Mouse (Mus musculus) CH12.LX (cell line): ENCODE measurements around the gene Med29. TPM values are rescaled to one million over a fixed set of nuclear protein-coding genes. Genes with fewer than 3 reads are reported as not detected.

Experiments
- DNase-seq: peaks from one replicate; pipeline ENCODE4 v3.0.0-alpha.2; 2013; ENCODE audit errors: extremely low read depth
- H3K27ac ChIP-seq: 2 replicates; pipeline ENCODE4 v1.5.1; 2012; ENCODE audit warnings: low read depth, mild to moderate bottlenecking, control low read depth, moderate library complexity; ENCODE audit not compliant: insufficient read depth
- H3K27me3 ChIP-seq: replicated peaks from 2 replicates; pipeline ENCODE3; 2012; ENCODE audit warnings: inconsistent platforms
- H3K36me3 ChIP-seq, 2 experiments: replicated peaks in 1 of 2; 2 replicates each; pipeline versions ENCODE3 to v1.6.1; 2012; ENCODE audit warnings: inconsistent platforms in 1 of 2, low read length in 1 of 2, mild to moderate bottlenecking in 1 of 2, mixed read lengths in 1 of 2, moderate library complexity in 1 of 2; ENCODE audit not compliant: control insufficient read depth in 1 of 2, insufficient read depth in 1 of 2
- H3K4me1 ChIP-seq, 2 experiments: 2 replicates each; pipeline ENCODE4 v1.6.1; 2012; ENCODE audit warnings: inconsistent platforms in 1 of 2, moderate library complexity in 1 of 2; ENCODE audit not compliant: insufficient read depth in 2 of 2, control insufficient read depth in 1 of 2
- H3K4me2 ChIP-seq: 2 replicates; pipeline ENCODE4 v1.6.1; 2012; ENCODE audit warnings: low read depth, mild to moderate bottlenecking, control low read depth; ENCODE audit not compliant: poor library complexity, insufficient read depth, severe bottlenecking
- H3K4me3 ChIP-seq, 3 experiments: fragments of 150-350 bp in 1 of 3; sonication (generic) in 1 of 3; replicated peaks in 1 of 3; 2 replicates each; pipeline versions ENCODE3 to v1.5.1; 2011 to 2012; ENCODE audit warnings: low read depth in 2 of 3, low read length in 2 of 3, mild to moderate bottlenecking in 2 of 3, moderate library complexity in 2 of 3, control low read depth in 1 of 3, improper control_type of control experiment in 1 of 3, inconsistent platforms in 1 of 3, mixed read lengths in 1 of 3; ENCODE audit not compliant: poor library complexity in 1 of 3
- H3K79me2 ChIP-seq: replicated peaks from 2 replicates; pipeline ENCODE4 v1.6.1; 2012; ENCODE audit warnings: mild to moderate bottlenecking, moderate library complexity; ENCODE audit not compliant: control insufficient read depth, poor library complexity, insufficient read depth, severe bottlenecking; ENCODE audit errors: extremely low read depth
- H3K9ac ChIP-seq: 2 replicates; pipeline ENCODE4 v1.6.1; 2012; ENCODE audit warnings: low read depth, mild to moderate bottlenecking, control low read depth, moderate library complexity; ENCODE audit not compliant: insufficient read depth
- H3K9me3 ChIP-seq: replicated peaks from 2 replicates; pipeline ENCODE3; 2012; ENCODE audit warnings: low read length, inconsistent platforms, mixed read lengths
- BHLHE40 ChIP-seq: IDR thresholded peaks from 2 replicates; pipeline ENCODE4 v1.6.1; 2011; ENCODE audit warnings: mild to moderate bottlenecking, low read depth, low read length, improper control_type of control experiment
- CHD1 ChIP-seq: IDR thresholded peaks from 2 replicates; pipeline ENCODE4 v1.6.1; 2012; ENCODE audit warnings: low read depth, low read length, improper control_type of control experiment, inconsistent platforms
- CHD2 ChIP-seq: IDR thresholded peaks from 2 replicates; pipeline ENCODE4 v1.6.1; 2011; ENCODE audit warnings: low read length, improper control_type of control experiment
- CTCF ChIP-seq, 2 experiments: IDR thresholded peaks in 1 of 2; conservative IDR thresholded peaks in 1 of 2; 2 replicates each; pipeline ENCODE4 v1.5.1; 2011 to 2012; ENCODE audit warnings: low read depth in 2 of 2, low read length in 2 of 2, improper control_type of control experiment in 1 of 2, inconsistent platforms in 1 of 2, mild to moderate bottlenecking in 1 of 2, moderate library complexity in 1 of 2
- ELF1 ChIP-seq: IDR thresholded peaks from 2 replicates; pipeline ENCODE4 v1.6.1; 2014; ENCODE audit warnings: low read depth, mild to moderate bottlenecking, inconsistent platforms, low read length, improper control_type of control experiment
- ETS1 ChIP-seq: conservative IDR thresholded peaks from 2 replicates; pipeline ENCODE4 v1.6.1; 2012; ENCODE audit warnings: low read depth, mild to moderate bottlenecking, inconsistent platforms, low read length, improper control_type of control experiment, moderate library complexity
- GABPA ChIP-seq: IDR thresholded peaks from 2 replicates; pipeline ENCODE4 v1.6.1; 2012; ENCODE audit warnings: low read depth, low read length, improper control_type of control experiment, inconsistent platforms; ENCODE audit not compliant: insufficient replicate concordance
- HCFC1 ChIP-seq: IDR thresholded peaks from 2 replicates; pipeline ENCODE4 v1.6.1; 2012; ENCODE audit warnings: low read depth, mild to moderate bottlenecking, inconsistent platforms, low read length, improper control_type of control experiment
- IRF4 ChIP-seq: IDR thresholded peaks from 2 replicates; pipeline ENCODE4 v1.6.1; 2014; ENCODE audit warnings: low read depth, mild to moderate bottlenecking, inconsistent platforms, low read length, improper control_type of control experiment
- JUN ChIP-seq: IDR thresholded peaks from 2 replicates; pipeline ENCODE4 v1.6.1; 2011; ENCODE audit warnings: low read depth, mild to moderate bottlenecking, low read length, improper control_type of control experiment, moderate library complexity; ENCODE audit not compliant: insufficient read depth
- JUND ChIP-seq: conservative IDR thresholded peaks from 2 replicates; pipeline ENCODE4 v1.6.1; 2011; ENCODE audit warnings: low read depth, low read length, improper control_type of control experiment
- MAFK ChIP-seq: IDR thresholded peaks from 2 replicates; pipeline ENCODE4 v1.6.1; 2011; ENCODE audit warnings: low read length, improper control_type of control experiment; ENCODE audit not compliant: insufficient replicate concordance
- MAX ChIP-seq: IDR thresholded peaks from 2 replicates; pipeline ENCODE4 v1.6.1; 2011; ENCODE audit warnings: low read length, improper control_type of control experiment
- MAZ ChIP-seq: IDR thresholded peaks from 2 replicates; pipeline ENCODE4 v1.6.1; 2012; ENCODE audit warnings: low read depth, mild to moderate bottlenecking, inconsistent platforms, low read length, improper control_type of control experiment, moderate library complexity
- MEF2A ChIP-seq: IDR thresholded peaks from 2 replicates; pipeline ENCODE4 v1.6.1; 2014; ENCODE audit warnings: low read depth, mild to moderate bottlenecking, inconsistent platforms, low read length, improper control_type of control experiment, borderline replicate concordance
- MXI1 ChIP-seq: IDR thresholded peaks from 2 replicates; pipeline ENCODE4 v1.6.1; 2011; ENCODE audit warnings: mild to moderate bottlenecking, low read depth, low read length, improper control_type of control experiment
- MYC ChIP-seq: IDR thresholded peaks from 2 replicates; pipeline ENCODE4 v1.6.1; 2011; ENCODE audit warnings: low read depth, mild to moderate bottlenecking, improper control_type of control experiment, low read length
- NELFE ChIP-seq: IDR thresholded peaks from 2 replicates; pipeline ENCODE4 v1.6.1; 2011; ENCODE audit warnings: low read depth, low read length, improper control_type of control experiment
- NRF1 ChIP-seq: IDR thresholded peaks from 2 replicates; pipeline ENCODE4 v1.6.1; 2014; ENCODE audit warnings: low read depth, mild to moderate bottlenecking, inconsistent platforms, low read length, improper control_type of control experiment, moderate library complexity
- PAX5 ChIP-seq: IDR thresholded peaks from 2 replicates; pipeline ENCODE4 v1.6.1; 2012; ENCODE audit warnings: low read length, inconsistent platforms, mixed read lengths
- POLR2A ChIP-seq: IDR thresholded peaks from 2 replicates; pipeline ENCODE4 v1.6.1; 2011; ENCODE audit warnings: low read depth, mild to moderate bottlenecking, improper control_type of control experiment, low read length
- POLR2AphosphoS2 ChIP-seq: IDR thresholded peaks from 2 replicates; pipeline ENCODE4 v1.6.1; 2011; ENCODE audit warnings: low read depth, low read length, improper control_type of control experiment
- RAD21 ChIP-seq: IDR thresholded peaks from 2 replicates; pipeline ENCODE4 v1.6.1; 2011; ENCODE audit warnings: low read depth, mild to moderate bottlenecking, low read length, improper control_type of control experiment, moderate library complexity
- RCOR1 ChIP-seq: conservative IDR thresholded peaks from 2 replicates; pipeline ENCODE4 v1.6.1; 2012; ENCODE audit warnings: low read depth, mild to moderate bottlenecking, inconsistent platforms, low read length, improper control_type of control experiment
- SIN3A ChIP-seq: IDR thresholded peaks from 2 replicates; pipeline ENCODE4 v1.6.1; 2012; ENCODE audit warnings: low read length, improper control_type of control experiment, inconsistent platforms
- SMC3 ChIP-seq: IDR thresholded peaks from 2 replicates; pipeline ENCODE4 v1.6.1; 2011; ENCODE audit warnings: low read depth, low read length, improper control_type of control experiment
- TBP ChIP-seq: conservative IDR thresholded peaks from 2 replicates; pipeline ENCODE4 v1.6.1; 2011; ENCODE audit warnings: low read depth, low read length, improper control_type of control experiment
- TCF12 ChIP-seq: IDR thresholded peaks from 2 replicates; pipeline ENCODE4 v1.6.1; 2014; ENCODE audit warnings: low read depth, mild to moderate bottlenecking, inconsistent platforms, low read length, improper control_type of control experiment
- UBTF ChIP-seq: IDR thresholded peaks from 2 replicates; pipeline ENCODE4 v1.6.1; 2012; ENCODE audit warnings: low read depth, mild to moderate bottlenecking, inconsistent platforms, low read length, improper control_type of control experiment, moderate library complexity
- USF1 ChIP-seq: IDR thresholded peaks from 2 replicates; pipeline ENCODE4 v1.6.1; 2014; ENCODE audit warnings: low read depth, mild to moderate bottlenecking, inconsistent platforms, low read length, improper control_type of control experiment
- ZC3H11A ChIP-seq: IDR thresholded peaks from 2 replicates; pipeline ENCODE4 v1.6.1; 2012; ENCODE audit warnings: low read depth, mild to moderate bottlenecking, inconsistent platforms, low read length, improper control_type of control experiment
- ZMIZ1 ChIP-seq: IDR thresholded peaks from 2 replicates; pipeline ENCODE4 v1.6.1; 2012; ENCODE audit warnings: low read depth, mild to moderate bottlenecking, inconsistent platforms, low read length, improper control_type of control experiment
- dilution Hi-C: fragments of 300-500 bp; cut with MboI; formaldehyde crosslinking; loops from 2 replicates; pipeline ENCODE4 v1.14.3; 2020; ENCODE audit warnings: low sequenced_read_pairs; ENCODE audit not compliant: extremely low pct_unique_long_range_greater_than_20kb, extremely low pct_ligation_motif_present
- in situ Hi-C: fragments of 300-500 bp; cut with MboI; formaldehyde crosslinking; loops from 3 replicates; pipeline ENCODE4 v1.14.3; 2019; ENCODE audit warnings: low sequenced_read_pairs, low pct_ligation_motif_present, low pct_unique_long_range_greater_than_20kb, mixed read lengths
- polyA plus RNA-seq: library from polyadenylated mRNA; unstranded; fragments of >175 nt; gene quantifications from 2 replicates; pipeline ENCODE4 v1.2.1, GENCODE M21; 2012; ENCODE audit warnings: low read depth; ENCODE audit not compliant: insufficient read length
- total RNA-seq, 2 experiments: library from RNA; depleted of rRNA; stranded (reverse); fragments of 300-350 nt in 1 of 2; fragments of >200 nt in 1 of 2; gene quantifications; 2 replicates each; pipeline ENCODE4 v1.2.3; 2012 to 2014

Med29 gene
- total and polyA plus RNA-seq, 3 experiments: 19.8 to 26.9 (median 23.5) TPM

- TF ChIP-seq MAFK (no peak), UBTF (no peak), NRF1 (no peak; the same call in 1 of the 2 replicates), JUND (0 out of 2 replicates have a peak, but pooled peaks have one; percentile 36), MEF2A (no peak; the same call in 1 of the 2 replicates), TBP (no peak), MAX (0 out of 2 replicates have a peak, but pooled peaks have one; percentile 4), RAD21 (peak; percentile 93), TCF12 (no peak; the same call in 1 of the 2 replicates)
Observed at GRCm38 (mm10) chr7:28373131-28373581, 19.4 kb downstream of the Med29 start (continued).

GRCm38 (mm10) chr7:28372251-28373108 lies 20.0 kb downstream of the Med29 start, which contains the start of gene Plekhg2:
Plekhg2 (minus strand) TSS chr7:28372599.
- peaks cover 7 to 38% of the 10 kb centered on the region in 2 experiments for H3K4me1 ChIP-seq
- H3K79me2 ChIP-seq: peaks cover 12% of the 10 kb centered on the region
- peak within 1 kb of the TSS; percentile 70 to 73 (median 70) for H3K4me3 ChIP-seq
- no peaks in the 10 kb centered on the region for H3K9me3 ChIP-seq
- H3K4me2 ChIP-seq: peak within 1 kb of the TSS; percentile 86
- H3K27me3 ChIP-seq: no peaks in the 10 kb centered on the region
- peak within 1 kb of the TSS; percentile 83 for H3K9ac ChIP-seq
- peaks cover 3 to 31% of the 10 kb centered on the region in 2 experiments for H3K36me3 ChIP-seq
- DNase-seq: peak; percentile 98
- dilution Hi-C loops: no loop called here
- peak within 1 kb of the TSS; percentile 55 for H3K27ac ChIP-seq
- in situ Hi-C loops: no loop called here
- TF ChIP-seq MYC (no peak), MAX (no peak), CTCF (conservative IDR thresholded peaks at IDR 0.05 in 1 of 2, IDR thresholded peaks at IDR 0.05 in 1 of 2; ENCODE audit: low read depth in 2 of 2, low read length in 2 of 2) (peak; percentile 6 to 73; a peak in 2 of 4 replicates), JUND (no peak), GABPA (no peak), SIN3A (peak; percentile 49; the same call in 1 of the 2 replicates), SMC3 (peak; percentile 43), ZC3H11A (no peak), ZMIZ1 (peak; percentile 54), POLR2A (peak; percentile 60), MAFK (peak; percentile 95), USF1 (no peak), POLR2AphosphoS2 (no peak), UBTF (no peak; the same call in 1 of the 2 replicates), MAZ (no peak), ETS1 (no peak), PAX5 (no peak), HCFC1 (peak; percentile 52), RCOR1 (no peak), BHLHE40 (peak; percentile 32; the same call in 1 of the 2 replicates), TCF12 (peak; percentile 18; the same call in 1 of the 2 replicates), MEF2A (peak; percentile 66), NELFE (peak; percentile 41; the same call in 1 of the 2 replicates), TBP (peak; percentile 99), ELF1 (peak; percentile 96), MXI1 (0 out of 2 replicates have a peak, but pooled peaks have one; percentile 37), CHD1 (no peak), RAD21 (peak; percentile 11), NRF1 (peak; percentile 70), JUN (no peak), IRF4 (peak; percentile 50; the same call in 1 of the 2 replicates), CHD2 (peak; percentile 75)
